Mouse (Mus musculus): ENCODE results near the gene Vmn1r124.
"Not testable (repeated sequence)": the region's sequence is repeated elsewhere in the genome, so short reads cannot be mapped to it uniquely, and the experiment has no call there.

Vmn1r124 gene

GRCm38 (mm10) chr7:21260517-21260916 is at the start of gene Vmn1r124:
Gene Vmn1r124 (minus strand): TSS chr7:21260617.
- DNase-seq: not testable (repeated sequence)

GRCm38 (mm10) chr7:21301367-21301766 is 41.0 kb upstream of the Vmn1r124 start, which contains the start of gene Vmn1r126:
Gene Vmn1r126 (minus strand): TSS chr7:21301467.
- not testable (repeated sequence) for DNase-seq

GRCm38 (mm10) chr7:21271879-21272278 is 11.5 kb upstream of the Vmn1r124 start, which contains the start of gene Vmn1r125:
Gene Vmn1r125 (plus strand): TSS chr7:21272179.
- DNase-seq: not testable (repeated sequence)

Measured in kidney, adult 11 months (tissue).